Mouse (Mus musculus) MN1 (cell line): Measurements from ENCODE around the gene Gm45062.
"Not testable (repeated sequence)": the region's sequence is repeated elsewhere in the genome, so short reads cannot be mapped to it uniquely, and the experiment has no call there.

Experiments used
- DNase-seq: peaks from one replicate; pipeline ENCODE4 v3.0.0-alpha.2; 2016; ENCODE audit warnings: low spot score

Gene Gm45062

DNA sequence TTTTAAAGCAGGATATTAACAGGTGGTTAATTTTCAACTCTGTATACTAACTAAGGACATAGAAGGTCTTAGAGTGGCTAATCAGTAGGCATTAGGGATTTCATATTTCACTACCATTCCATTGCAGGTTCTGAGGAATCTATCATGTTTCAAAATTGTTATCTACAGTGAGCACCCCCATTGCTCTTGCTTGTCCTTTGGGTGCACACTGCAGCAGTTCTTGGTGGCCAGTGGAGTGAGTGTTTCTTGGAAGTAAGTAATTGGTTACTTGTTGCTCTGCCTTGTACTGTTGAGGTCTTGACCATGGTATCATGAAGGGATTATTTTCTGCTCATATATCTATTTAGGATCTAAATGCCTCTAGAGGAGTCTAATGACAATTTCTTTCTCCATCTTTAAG, 57.0 kb downstream of the Gm45062 start:
- no peak for DNase-seq

DNA sequence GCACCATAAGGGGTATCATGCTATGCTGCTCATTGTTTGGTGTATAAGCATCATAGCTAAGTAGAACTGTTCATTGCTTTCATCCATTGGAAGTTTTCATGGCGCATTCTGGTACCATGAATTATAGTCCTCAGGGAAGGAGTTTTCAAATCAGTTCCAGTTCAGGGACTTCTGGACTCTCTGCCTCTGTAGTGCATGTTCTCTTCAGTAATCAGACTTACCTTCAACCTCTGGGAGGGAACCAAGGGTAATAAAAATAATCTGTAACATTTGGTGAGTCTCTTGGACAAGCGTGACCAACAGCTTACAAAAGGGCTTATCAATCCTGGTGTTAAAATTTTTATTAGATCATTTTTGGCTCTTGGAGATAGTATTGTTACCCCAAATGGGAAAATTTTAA, 60.3 kb downstream of the Gm45062 start:
- no peak for DNase-seq

DNA sequence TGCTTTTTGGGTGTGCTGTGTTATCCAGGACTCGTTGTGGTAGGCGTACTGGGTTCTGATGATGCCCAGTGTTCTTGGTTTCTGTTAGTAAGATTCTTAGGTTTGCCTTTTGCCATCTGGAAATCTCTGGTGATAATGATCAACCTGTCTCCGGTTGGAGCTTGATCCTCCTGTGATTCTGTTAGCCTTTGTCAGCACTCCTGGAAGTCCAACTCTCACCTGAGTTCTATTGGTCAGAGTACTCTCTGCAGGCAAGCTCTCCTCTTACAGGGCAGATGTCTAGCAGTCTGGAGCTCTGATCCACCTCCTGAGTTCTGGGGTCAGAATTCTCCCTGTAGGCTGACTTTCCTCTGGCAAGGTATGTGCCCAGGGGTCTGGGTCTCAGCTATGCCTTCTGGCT, 72.2 kb downstream of the Gm45062 start:
- not testable (repeated sequence) for DNase-seq

DNA sequence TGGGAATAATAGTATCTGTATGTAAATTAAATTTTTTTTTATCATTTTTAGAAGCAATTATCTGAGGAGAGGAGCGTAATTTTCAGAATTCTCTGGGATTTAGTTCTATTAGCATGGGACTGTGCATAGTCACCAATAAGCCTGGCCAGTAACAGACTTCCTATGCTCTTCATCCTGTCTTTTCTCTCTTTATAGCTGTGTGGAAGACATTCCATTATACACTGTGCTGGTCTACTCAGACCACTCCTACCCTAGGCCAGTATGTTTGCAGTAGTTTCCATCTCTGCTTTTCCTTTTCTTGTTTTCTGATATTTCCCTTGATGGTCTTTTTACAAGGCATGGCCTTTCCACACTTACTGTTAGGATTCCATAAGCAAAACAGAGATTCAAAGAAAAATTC, 74.1 kb downstream of the Gm45062 start:
- no peak for DNase-seq

DNA sequence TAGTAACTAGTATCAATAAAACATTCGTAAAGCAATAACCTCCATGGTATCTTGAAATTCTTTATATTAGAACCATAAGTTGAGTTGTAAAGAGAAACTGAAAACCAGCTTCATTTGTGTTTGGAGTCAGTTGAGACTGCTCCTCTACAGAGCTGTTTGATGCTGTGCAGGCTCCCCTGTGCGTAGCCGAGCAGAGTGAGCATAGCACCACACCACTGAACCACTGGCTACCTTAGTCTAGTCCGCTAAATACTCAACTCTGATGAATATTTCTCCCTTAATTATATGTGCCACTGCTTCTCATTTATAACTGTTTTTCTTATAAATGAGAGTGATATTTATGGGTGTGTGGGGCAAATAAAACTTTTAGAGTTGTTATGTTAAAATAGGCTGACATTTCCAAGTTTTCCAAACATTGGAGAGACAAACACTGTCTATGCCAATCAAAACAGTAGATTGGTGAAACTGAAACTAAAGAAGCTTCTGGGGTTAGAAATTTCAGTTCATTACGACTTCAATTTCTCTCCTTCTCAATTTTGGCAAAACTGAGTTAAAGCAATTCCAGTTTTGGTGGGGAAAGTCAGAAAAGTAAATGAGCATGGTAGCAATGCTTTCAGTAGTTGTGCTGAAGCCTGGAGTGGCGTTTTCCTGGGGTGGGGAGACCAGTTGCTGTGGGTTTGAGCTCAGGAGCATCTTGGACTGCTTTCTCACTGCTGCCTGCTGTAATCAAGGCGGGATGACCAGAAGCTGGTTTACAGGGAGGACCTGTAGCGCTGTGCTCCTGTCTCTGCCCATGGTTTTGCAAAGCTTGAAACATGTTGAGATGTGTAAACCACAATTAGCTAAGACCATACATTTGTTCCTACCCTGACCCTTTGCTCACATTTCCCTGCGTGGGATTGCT, 77.5 kb downstream of the Gm45062 start:
- no peak for DNase-seq

DNA sequence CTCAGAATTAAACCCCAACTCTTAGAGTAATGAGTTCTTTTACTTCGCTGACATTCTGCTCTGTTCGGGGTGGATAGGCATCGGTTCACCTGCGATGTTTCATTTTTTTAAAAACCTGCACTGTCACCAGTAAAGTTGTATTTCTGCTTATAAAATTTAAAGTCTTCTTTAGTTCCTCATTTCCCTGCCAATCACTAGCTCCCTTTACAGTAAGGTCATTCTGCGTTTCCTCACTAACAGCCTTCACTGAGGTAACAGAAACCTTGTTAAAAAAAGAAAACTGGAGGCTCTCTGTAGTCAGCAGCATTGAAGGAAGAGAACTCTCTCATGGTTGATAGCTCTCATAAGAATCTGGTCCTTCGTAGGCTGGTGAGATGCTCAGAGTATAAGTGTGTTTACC, 80.2 kb downstream of the Gm45062 start:
- DNase-seq = no peak

DNA sequence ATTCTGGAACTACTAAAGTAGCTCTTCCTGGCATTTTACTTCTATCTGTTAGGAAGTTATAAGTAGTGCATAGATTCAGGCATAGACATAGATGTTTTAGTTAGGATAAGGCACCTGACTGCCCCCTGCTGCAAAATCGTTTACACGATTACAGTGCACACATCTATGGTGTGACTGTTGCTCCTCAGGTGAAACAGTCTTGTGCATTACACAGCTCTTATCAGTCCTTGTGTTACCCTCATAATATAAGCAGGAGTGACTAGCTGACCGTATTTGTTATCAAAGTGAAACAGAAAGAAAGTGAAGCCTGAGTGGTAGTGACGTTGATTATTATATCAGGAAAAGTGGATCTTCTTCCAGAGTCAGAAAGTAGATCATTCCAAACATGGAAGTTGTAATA, 84.0 kb downstream of the Gm45062 start:
- DNase-seq = no peak

DNA sequence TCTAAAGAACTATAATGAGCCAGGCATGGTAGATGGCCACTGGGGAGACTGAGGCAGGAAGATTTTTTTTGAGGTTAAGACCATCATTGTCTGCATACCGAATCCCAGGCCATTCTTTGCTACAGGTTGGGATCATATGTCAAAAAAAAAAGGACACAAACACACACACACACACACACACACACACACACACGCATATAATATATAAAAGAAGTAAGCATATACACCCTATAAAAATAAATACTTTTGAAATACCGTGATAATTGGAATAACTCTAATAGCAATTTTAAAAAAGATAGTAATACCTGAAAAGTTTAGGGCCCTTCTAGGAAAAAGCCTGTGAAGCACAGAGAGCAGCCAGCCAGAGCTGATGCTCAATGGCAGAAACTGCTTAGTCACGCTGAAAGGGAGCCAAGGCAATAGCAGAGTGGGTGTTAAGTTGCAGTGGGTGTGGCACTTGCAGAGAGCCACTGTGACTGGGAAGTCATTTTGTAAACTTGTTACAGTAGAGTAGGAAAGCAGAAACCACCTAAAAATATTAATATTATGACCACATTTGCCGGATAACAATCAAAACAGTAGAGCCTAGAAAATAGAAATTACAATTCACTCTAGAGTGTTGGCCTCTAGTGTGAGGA, 86.1 kb downstream of the Gm45062 start:
- DNase-seq = peak; percentile 71

DNA sequence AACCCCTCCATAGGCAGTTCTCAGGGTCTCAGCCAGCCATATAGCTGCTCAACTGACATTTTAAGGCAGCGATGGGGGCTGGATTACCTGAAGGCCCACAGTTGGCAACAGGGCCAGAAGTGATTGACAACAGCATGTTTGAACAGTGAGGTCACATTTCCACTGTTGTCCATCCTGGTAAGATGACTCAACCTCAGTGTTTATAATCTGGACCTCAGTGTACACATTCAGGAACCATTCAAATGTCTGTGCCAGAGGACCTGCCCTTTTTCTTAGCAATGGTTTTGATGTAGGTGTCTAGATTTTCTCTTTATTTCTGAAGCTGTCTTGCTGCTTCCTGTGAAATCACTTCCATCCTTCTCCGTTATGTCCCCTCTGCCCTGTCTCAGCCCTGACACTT, 87.9 kb downstream of the Gm45062 start:
- no peak for DNase-seq

DNA sequence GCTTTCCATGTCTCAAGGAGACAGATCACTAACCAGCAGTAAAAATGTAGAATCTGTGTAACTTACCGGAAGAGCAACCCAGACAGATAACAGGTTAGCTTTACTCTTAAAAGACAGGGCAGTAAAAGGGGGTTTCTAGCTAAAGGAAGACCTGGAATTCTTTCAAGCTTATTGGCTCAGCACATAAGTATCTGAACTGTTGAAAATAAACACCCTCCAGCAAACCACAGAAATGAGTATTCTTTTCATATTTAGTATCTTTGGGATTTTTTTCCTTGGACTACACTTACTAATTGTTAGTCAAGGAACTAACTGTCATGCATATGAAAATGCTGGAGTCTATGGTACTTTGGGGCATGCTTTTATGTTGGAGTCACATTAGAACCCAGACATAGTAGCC, 89.1 kb downstream of the Gm45062 start:
- no peak for DNase-seq

DNA sequence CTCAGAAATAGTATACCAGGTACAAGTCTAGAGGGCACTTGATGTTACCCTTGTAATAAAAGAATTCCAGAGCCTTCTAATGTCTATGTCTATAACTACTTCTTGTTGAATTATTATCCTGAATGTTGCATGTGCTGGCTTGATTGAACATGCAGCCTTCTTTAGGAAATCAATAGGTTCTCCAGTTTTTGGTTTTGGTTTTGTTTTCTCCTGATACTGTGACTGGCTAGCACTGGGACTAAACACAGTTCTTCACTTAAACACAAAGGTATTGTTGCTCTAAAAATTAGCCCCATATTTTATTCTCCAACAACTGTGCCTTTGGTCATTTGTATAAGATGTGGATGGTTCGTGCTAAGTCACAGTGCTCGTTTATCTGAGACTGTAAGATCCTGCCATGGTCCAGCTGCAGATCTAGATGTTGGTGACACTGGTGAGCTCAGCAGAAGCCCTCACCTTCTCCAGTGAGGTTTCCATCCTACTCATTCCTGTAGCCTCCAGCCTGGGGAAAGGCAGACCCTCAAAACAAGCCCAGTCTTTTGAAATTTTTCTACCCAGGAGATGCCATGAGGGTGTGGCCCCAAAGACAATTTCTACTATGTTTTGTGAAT, 89.9 kb downstream of the Gm45062 start:
- DNase-seq = no peak

DNA sequence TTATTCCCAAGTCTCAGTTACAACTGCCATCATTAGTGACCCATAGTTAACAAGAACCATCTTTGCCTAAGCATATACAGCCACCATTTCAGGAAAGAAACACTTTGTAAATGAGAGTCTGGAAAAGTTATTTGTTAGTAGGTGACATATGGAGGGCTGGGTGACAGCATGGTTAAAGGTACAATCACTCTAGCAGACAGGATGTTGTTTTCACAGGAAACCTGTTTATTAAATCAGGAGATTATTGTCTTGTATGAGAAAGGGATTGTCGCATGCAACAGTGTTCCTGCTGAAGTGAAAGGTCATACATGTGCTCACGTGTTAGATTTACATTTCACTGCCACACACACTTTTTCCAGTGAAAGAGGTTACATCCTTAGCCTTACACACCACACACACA, 92.3 kb downstream of the Gm45062 start:
- DNase-seq = no peak

DNA sequence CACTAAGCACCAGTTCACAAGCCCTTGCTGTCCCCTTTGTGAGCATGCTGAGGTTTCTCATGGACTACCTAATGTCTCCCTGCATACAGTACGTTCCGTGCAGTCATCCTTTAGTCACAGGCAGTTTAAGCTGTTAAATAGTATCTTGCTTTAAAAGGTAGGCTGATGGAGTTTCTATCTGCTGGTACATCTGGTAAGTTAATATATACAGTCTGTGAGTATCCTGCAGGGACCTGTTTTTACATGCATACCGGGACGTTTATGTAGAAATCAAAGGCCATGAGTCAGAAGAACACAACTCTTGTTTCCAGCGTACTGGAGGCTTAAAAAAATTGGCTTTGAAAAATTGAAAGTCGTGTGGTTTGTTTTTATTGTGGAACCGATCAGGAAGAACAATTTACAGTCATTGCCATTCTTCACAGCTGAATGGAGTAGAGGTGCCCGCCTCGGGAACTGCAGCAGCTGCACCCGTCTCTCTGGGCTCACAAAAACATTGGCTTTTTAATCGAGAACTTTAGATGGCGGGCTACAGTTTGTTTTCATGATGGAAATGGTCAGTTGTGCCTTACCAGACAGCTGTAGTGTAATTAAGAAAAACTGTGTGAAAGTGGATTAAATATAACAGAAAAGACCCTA, 93.4 kb downstream of the Gm45062 start:
- no peak for DNase-seq

DNA sequence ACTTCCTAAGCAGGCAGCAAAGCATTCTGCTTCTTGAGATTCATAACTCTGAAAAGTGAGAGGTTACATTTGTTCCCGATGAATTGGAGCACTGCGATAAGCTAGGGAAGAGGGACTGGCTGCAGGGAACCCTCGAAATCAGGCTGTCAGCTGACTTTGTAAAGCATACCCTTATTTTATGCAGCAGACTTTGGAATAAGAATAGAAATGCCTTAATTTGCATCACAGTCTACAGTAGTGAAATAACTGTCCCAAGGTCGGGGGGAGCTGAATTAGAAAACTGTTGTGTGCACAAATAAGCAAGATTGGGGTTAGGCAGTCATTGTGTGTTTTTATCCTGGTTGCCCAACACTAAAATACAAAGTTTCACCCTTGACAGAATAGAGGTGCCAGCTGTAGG, 94.2 kb downstream of the Gm45062 start:
- no peak for DNase-seq

DNA sequence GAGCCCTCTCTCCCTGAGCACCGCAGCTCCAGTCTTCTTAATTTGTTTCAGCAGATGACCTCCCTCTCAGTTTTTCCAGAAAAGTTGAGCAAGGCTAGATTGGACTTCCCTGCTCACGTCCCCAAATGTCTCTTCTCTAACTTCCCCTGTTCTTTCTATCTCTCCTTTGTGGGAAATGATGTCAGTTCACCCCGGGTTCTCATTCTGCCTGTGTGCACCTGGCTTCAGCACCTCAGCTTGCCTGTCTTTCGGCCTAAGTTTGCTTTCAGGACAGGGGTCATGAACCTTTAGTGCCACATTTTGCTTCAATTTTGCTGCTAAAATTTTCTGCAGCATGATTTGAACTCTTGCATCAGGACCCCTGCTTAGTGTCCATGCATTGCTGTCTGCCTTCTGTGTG, 95.6 kb downstream of the Gm45062 start:
- no peak for DNase-seq

DNA sequence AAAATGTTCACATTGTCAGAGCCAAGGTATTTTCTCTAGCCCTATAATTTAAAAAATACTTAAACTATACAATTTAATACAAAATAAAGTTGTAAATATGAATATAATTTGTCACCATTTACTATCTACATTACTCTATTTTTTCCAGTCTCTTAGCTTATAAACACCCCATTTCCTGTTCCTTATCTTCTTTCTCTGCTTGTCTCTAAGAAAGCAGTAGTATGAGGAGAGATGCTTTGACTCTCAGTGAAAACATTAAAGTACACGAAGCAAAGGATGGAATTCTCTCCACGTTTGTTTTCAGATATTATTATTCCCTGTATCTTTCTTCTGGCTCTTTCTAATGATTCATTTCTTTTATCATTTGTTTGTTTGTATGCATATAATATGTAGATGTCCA, 99.0 kb downstream of the Gm45062 start:
- DNase-seq = no peak

DNA sequence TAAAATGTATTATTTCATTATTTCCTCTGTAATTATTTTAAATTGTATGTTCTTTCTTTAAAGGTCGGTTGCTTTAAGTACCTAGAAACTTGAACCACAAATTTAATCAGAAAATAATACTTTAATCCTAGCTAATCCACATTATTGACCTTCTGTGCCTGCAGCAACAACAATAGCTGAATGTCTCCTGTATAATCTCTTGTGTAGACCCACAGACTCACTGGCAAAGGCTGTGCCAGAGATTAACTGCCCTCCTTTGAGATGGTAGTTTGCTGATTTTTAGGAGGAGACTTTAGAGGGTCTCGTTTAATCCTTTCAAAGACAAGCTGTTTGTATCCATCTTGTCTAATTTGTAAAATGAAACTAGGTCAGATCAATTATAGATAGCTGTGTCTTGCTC, 99.5 kb downstream of the Gm45062 start:
- no peak for DNase-seq

DNA sequence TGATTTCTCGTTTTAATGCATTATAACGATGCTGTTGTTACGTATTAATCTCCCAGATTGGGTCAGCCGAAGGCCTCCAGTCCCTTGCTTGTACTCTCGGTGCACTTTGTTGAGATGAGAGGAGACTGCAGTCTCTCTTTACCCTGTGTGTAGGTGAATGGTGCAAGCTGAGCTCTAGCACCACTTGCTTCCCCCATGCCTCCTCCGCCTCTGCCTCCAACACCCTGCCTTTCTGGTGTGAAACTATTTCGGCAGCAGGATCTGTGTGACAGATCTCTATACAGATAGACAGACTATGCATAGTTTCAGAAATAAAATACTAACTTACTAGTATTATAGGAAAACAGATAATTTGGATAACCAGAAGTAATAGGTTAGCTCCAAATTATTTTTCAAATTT, 101.6 kb downstream of the Gm45062 start:
- no peak for DNase-seq

DNA sequence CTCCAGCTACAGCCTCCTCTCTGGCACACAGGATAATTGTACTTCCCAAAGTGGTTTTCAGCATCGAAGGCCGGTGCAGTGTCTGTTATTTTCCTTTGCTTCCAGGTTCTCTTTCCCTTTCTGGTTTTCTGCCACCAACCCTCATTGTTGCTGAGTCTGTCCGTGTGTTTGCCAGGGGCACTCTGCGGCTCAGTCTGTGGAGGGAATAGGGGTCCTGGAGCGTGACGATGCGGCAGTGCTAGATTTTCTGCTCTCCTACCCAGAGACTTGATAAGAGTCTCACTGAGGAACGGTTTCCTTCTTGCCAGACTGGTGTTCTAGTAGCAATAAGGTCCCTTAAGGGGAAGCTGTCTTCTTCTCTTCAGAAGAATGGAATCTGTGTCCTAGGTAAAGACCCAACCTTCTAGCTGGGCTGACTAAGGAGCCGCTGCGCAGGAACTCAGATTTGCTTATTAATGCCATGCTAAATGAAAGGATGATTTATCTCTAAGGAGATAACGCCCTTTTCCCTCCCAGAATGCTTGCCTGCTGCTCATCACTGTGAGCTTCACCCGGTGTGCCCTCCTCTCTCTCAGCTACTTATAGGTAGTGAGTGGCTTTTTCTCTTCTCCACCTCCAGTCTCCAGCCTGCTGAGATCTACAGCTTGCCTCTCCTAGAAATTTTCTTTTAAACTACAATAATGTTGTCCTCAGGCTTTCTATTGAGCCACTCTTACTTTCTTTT, 104.9 kb downstream of the Gm45062 start:
- DNase-seq = no peak

DNA sequence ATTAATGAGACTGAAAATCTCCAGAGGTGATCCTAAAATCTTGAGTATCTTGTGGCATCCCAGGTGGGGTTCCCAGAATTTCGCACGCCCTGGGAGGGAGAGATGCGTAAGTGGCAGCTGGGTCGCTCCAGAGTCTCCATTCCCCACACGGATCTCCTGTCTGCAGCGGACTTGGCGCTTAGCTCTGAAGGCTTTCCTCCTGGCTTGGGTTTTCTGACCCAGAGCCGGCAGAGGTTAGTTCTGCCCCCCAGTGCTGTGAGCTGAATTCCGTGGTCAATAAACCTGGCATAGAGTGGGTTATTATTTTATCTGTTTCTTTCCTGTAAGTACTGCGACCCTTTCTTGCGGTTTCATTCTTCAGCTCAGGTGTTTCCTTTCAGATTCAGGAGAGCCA, 105.5 kb downstream of the Gm45062 start:
- no peak for DNase-seq

DNA sequence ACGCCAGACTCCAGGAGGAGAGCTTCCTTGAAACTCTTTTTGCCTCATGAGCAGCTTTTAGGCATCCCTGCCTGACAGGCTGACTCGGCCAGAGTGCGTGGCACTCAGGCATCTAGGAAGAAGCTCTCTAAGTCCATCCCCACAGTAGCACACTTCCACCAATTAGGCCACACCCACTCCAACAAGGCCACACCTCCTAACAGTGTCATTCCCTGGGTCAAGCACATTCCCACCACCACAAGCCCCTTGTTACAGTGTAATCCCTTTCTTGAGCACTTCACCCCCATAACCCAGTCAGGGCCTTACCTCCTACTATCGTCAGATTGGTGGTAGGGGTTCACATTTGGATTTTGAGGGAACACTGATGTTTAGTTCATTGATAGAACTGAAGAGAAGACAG, 108.4 kb downstream of the Gm45062 start:
- DNase-seq = no peak

DNA sequence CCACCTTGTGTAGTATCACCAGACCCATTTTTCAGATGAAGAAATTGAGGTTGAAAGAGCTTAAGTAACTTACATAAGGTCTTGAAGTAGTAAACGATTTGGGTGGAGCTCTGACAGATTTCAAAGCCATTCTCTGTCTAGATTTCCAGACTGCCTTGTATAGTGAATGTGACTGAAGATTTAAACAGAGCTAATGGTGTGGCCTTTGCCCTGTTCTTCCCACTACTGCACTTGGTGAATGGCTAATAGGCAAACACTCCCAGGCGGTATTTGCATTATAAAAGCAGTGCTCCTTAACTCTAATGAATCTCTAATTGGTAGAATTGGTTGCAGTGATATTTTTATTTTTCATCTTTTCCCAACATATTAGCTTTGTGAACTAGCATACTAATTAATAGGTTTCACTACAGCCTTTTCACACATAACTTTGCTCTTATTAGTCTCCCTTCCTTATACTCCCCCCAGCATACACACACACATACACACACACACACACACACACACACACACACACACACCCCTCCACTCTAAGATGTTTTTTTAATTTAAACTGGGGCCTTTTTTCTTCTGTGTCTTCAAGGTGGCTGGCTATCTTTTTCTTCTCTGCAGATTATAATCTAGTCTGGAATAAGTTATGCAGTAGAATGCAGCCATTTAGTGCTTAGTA, 109.1 kb downstream of the Gm45062 start:
- no peak for DNase-seq
